Mouse (Mus musculus) heart, embryonic 16.5 days (tissue): ENCODE data around the gene Iglon5. TPM values are rescaled to one million over a fixed set of nuclear protein-coding genes. Genes with fewer than 3 reads are reported as not detected.

Experiments
- ATAC-seq: fragments of 200-750 bp; cut with Nextera tagmentation; replicated peaks from 2 replicates; pipeline ENCODE4 v1.8.0; 2017; ENCODE audit warnings: moderate number of reproducible peaks; ENCODE audit not compliant: insufficient read depth, low FRiP score; ENCODE audit errors: extremely low read depth
- H3K27ac ChIP-seq: fragments of 300-500 bp; sonication (generic); 2 replicates; pipeline ENCODE4 v1.5.1; 2014; ENCODE audit warnings: mild to moderate bottlenecking, low read length, control low read depth, moderate library complexity
- H3K27me3 ChIP-seq: fragments of 300-500 bp; sonication (generic); 2 replicates; pipeline ENCODE4 v1.6.1; 2014; ENCODE audit warnings: low read length, mixed read lengths; ENCODE audit not compliant: control insufficient read depth, insufficient read depth
- H3K36me3 ChIP-seq: fragments of 300-500 bp; sonication (generic); 2 replicates; pipeline ENCODE4 v1.6.1; 2014; ENCODE audit not compliant: control insufficient read depth, insufficient read depth
- H3K4me1 ChIP-seq: fragments of 300-500 bp; sonication (generic); 2 replicates; pipeline ENCODE4 v1.6.1; 2014; ENCODE audit warnings: low read length, mixed read lengths; ENCODE audit not compliant: control insufficient read depth, insufficient read depth
- H3K4me2 ChIP-seq: fragments of 300-500 bp; sonication (generic); 2 replicates; pipeline ENCODE4 v1.6.1; 2014; ENCODE audit warnings: low read depth, mild to moderate bottlenecking, control low read depth, low read length
- H3K4me3 ChIP-seq: fragments of 300-500 bp; sonication (generic); 2 replicates; pipeline ENCODE4 v1.5.1; 2014; ENCODE audit warnings: mild to moderate bottlenecking, control low read depth, low read length
- H3K9ac ChIP-seq: fragments of 300-500 bp; sonication (generic); 2 replicates; pipeline ENCODE4 v1.6.1; 2014; ENCODE audit warnings: low read length, control low read depth
- H3K9me3 ChIP-seq: fragments of 300-500 bp; sonication (generic); replicated peaks from 2 replicates; pipeline ENCODE4 v1.6.1; 2016; ENCODE audit warnings: low read length; ENCODE audit not compliant: control insufficient read depth
- WGBS: fragments of 180-500 bp; shearing (Covaris S2); extraction: QIAGEN DNeasy Blood & Tissue Kit; methylation state at CpG from one replicate; pipeline ENCODE4 v1.1.7; 2014; 5-methylcytosine and 5-hydroxymethylcytosine counted together
- polyA plus RNA-seq: library from polyadenylated mRNA; unstranded; fragments of >200 nt; fragmentation: Nextera tagmentation; extraction: Ambion mirVana; gene quantifications from 2 replicates; pipeline ENCODE4 v1.2.1, GENCODE M21; 2015

Gene Iglon5
- polyA plus RNA-seq, 1 experiment from 2014 or later, result not detected

- H3K27ac ChIP-seq, result no peak overlapping the region
- H3K27me3 ChIP-seq, result no peaks in the 10 kb centered on the region
- no peaks in the 10 kb centered on the region for H3K36me3 ChIP-seq
- 76% methylated on average over 3 of the region's 3 CpGs for WGBS
- peaks cover 13% of the 10 kb centered on the region for H3K4me1 ChIP-seq
- H3K9ac ChIP-seq, result no peak overlapping the region
- no peak for ATAC-seq
- H3K4me2 ChIP-seq, result no peak overlapping the region
- no peak overlapping the region for H3K4me3 ChIP-seq
- no peaks in the 10 kb centered on the region for H3K9me3 ChIP-seq
Measured at GRCm38 (mm10) chr7:43441071-43441470, 48.8 kb downstream of the Iglon5 start.

- Histone ChIP-seq H3K9me3 (no peaks in the 10 kb centered on the region), H3K4me1 (peaks cover 11% of the 10 kb centered on the region), H3K4me3 (no peak within 1 kb of the TSS), H3K9ac (no peak within 1 kb of the TSS), H3K27ac (no peak within 1 kb of the TSS), H3K36me3 (no peaks in the 10 kb centered on the region), H3K27me3 (no peaks in the 10 kb centered on the region), H3K4me2 (no peak within 1 kb of the TSS)
- 86% methylated on average over 6 of the region's 6 CpGs for WGBS
- ATAC-seq, result no peak
Measured at GRCm38 (mm10) chr7:43440482-43440881, 49.4 kb downstream of the Iglon5 start, which contains the start of gene Cldnd2. Gene Cldnd2 (plus strand): TSS chr7:43440782.

- ATAC-seq, result no peak
- H3K4me2 ChIP-seq, result no peak overlapping the region
- peaks cover 5% of the 10 kb centered on the region for H3K4me1 ChIP-seq
- H3K4me3 ChIP-seq, result no peak overlapping the region
- H3K27ac ChIP-seq, result no peak overlapping the region
- no peaks in the 10 kb centered on the region for H3K27me3 ChIP-seq
- 69% methylated on average over 4 of the region's 4 CpGs for WGBS
- H3K9ac ChIP-seq, result no peak overlapping the region
- H3K9me3 ChIP-seq, result no peaks in the 10 kb centered on the region
- H3K36me3 ChIP-seq, result no peaks in the 10 kb centered on the region
Measured at GRCm38 (mm10) chr7:43438611-43439010, 51.3 kb downstream of the Iglon5 start.

- Histone ChIP-seq H3K9ac (no peak within 1 kb of the TSS), H3K36me3 (no peaks in the 10 kb centered on the region), H3K4me2 (peak within 1 kb of the TSS; percentile 41; the same call in 1 of the 2 replicates), H3K4me3 (peak within 1 kb of the TSS; percentile 14; the same call in 1 of the 2 replicates), H3K27ac (no peak within 1 kb of the TSS), H3K4me1 (no peaks in the 10 kb centered on the region), H3K9me3 (no peaks in the 10 kb centered on the region), H3K27me3 (no peaks in the 10 kb centered on the region)
- 0 out of 2 replicates have a peak, but pooled peaks have one; percentile 8 for ATAC-seq
- 65% methylated on average over 10 of the region's 10 CpGs for WGBS
Measured at GRCm38 (mm10) chr7:43436341-43437255, 53.3 kb downstream of the Iglon5 start, which contains the start of gene Nkg7. Gene Nkg7 (plus strand): TSS chr7:43437073.

- H3K9ac ChIP-seq, result no peak overlapping the region
- no peaks in the 10 kb centered on the region for H3K27me3 ChIP-seq
- no peaks in the 10 kb centered on the region for H3K4me1 ChIP-seq
- no peaks in the 10 kb centered on the region for H3K36me3 ChIP-seq
- H3K27ac ChIP-seq, result no peak overlapping the region
- WGBS, result 88% methylated on average over 5 of the region's 5 CpGs
- ATAC-seq, result no peak
- H3K4me2 ChIP-seq, result no peak overlapping the region
- H3K4me3 ChIP-seq, result no peak overlapping the region
- no peaks in the 10 kb centered on the region for H3K9me3 ChIP-seq
Measured at GRCm38 (mm10) chr7:43434676-43435075, 55.2 kb downstream of the Iglon5 start.

- Histone ChIP-seq H3K36me3 (no peaks in the 10 kb centered on the region), H3K4me3 (no peak overlapping the region), H3K9me3 (no peaks in the 10 kb centered on the region), H3K27me3 (no peaks in the 10 kb centered on the region), H3K4me1 (no peaks in the 10 kb centered on the region), H3K4me2 (no peak overlapping the region), H3K27ac (no peak overlapping the region), H3K9ac (no peak overlapping the region)
- no peak for ATAC-seq
- 59% methylated on average over 4 of the region's 4 CpGs for WGBS
Measured at GRCm38 (mm10) chr7:43432891-43433290, 57.0 kb downstream of the Iglon5 start.

- ATAC-seq, result no peak
- H3K4me1 ChIP-seq, result no peaks in the 10 kb centered on the region
Measured at GRCm38 (mm10) chr7:43429500-43429899, 60.4 kb downstream of the Iglon5 start.

GRCm38 (mm10) chr7:43427406-43427805 lies 62.5 kb downstream of the Iglon5 start, which contains the start of gene Lim2:
Gene Lim2 (plus strand): TSS chr7:43427670.
- H3K9ac ChIP-seq, result no peak within 1 kb of the TSS
- no peak for ATAC-seq
- H3K4me2 ChIP-seq, result no peak within 1 kb of the TSS
- no peaks in the 10 kb centered on the region for H3K36me3 ChIP-seq
- H3K9me3 ChIP-seq, result no peaks in the 10 kb centered on the region
- H3K27me3 ChIP-seq, result no peaks in the 10 kb centered on the region
- H3K27ac ChIP-seq, result no peak within 1 kb of the TSS
- 72% methylated on average over 8 of the region's 8 CpGs for WGBS
- no peak within 1 kb of the TSS for H3K4me3 ChIP-seq
- H3K4me1 ChIP-seq, result peaks cover 2% of the 10 kb centered on the region; the same call in 1 of the 2 replicates

More at GRCm38 (mm10) chr7:43429500-43429899, 60.4 kb downstream of the Iglon5 start:
- Histone ChIP-seq H3K27me3 (no peaks in the 10 kb centered on the region), H3K4me2 (no peak overlapping the region), H3K27ac (no peak overlapping the region), H3K36me3 (no peaks in the 10 kb centered on the region), H3K9ac (no peak overlapping the region), H3K9me3 (no peaks in the 10 kb centered on the region), H3K4me3 (no peak overlapping the region)
- WGBS, result 38% methylated on average over 4 of the region's 4 CpGs

- Histone ChIP-seq H3K9me3 (no peaks in the 10 kb centered on the region), H3K36me3 (no peaks in the 10 kb centered on the region), H3K27me3 (no peaks in the 10 kb centered on the region), H3K9ac (no peak overlapping the region), H3K4me2 (no peak overlapping the region), H3K4me1 (peaks cover 2% of the 10 kb centered on the region; the same call in 1 of the 2 replicates), H3K4me3 (no peak overlapping the region), H3K27ac (no peak overlapping the region)
- WGBS, result 53% methylated on average over 3 of the region's 3 CpGs
- no peak; the same call in 1 of the 2 replicates for ATAC-seq
Measured at GRCm38 (mm10) chr7:43423991-43424625, 65.8 kb downstream of the Iglon5 start.
